Mouse (Mus musculus): ENCODE results near the gene Tor1aip1.
A peak's percentile ranks its signal among the peaks of the same experiment; 100 is the strongest.

The Tor1aip1 gene

GRCm38 (mm10) chr1:156028340-156028975 is 7.8 kb downstream of the Tor1aip1 start:
- no peak for DNase-seq

GRCm38 (mm10) chr1:156027849-156028248 is 8.4 kb downstream of the Tor1aip1 start:
- DNase-seq = no peak

GRCm38 (mm10) chr1:156024831-156025503 is 11.3 kb downstream of the Tor1aip1 start:
- no peak for DNase-seq

- DNase-seq = no peak
Observed at GRCm38 (mm10) chr1:156020402-156020801, 15.9 kb downstream of the Tor1aip1 start.

- no peak for DNase-seq
Observed at GRCm38 (mm10) chr1:156019800-156020199, 16.5 kb downstream of the Tor1aip1 start.

- DNase-seq = no peak
Observed at GRCm38 (mm10) chr1:156009003-156009402, 27.3 kb downstream of the Tor1aip1 start.

GRCm38 (mm10) chr1:156005906-156006305 is 30.4 kb downstream of the Tor1aip1 start:
- DNase-seq = no peak

- DNase-seq = peak; percentile 66
Observed at GRCm38 (mm10) chr1:156003201-156003935, 32.9 kb downstream of the Tor1aip1 start.

GRCm38 (mm10) chr1:156002366-156002765 is 33.9 kb downstream of the Tor1aip1 start:
- no peak for DNase-seq

GRCm38 (mm10) chr1:155995612-155996011 is 40.7 kb downstream of the Tor1aip1 start:
- DNase-seq = no peak

- no peak for DNase-seq
Observed at GRCm38 (mm10) chr1:155994524-155994923, 41.8 kb downstream of the Tor1aip1 start.

- no peak for DNase-seq
Observed at GRCm38 (mm10) chr1:155990391-155990790, 45.9 kb downstream of the Tor1aip1 start.

GRCm38 (mm10) chr1:155989387-155989786 is 46.9 kb downstream of the Tor1aip1 start:
- peak; percentile 30 for DNase-seq

GRCm38 (mm10) chr1:155987625-155988024 is 48.7 kb downstream of the Tor1aip1 start:
- no peak for DNase-seq

GRCm38 (mm10) chr1:155974931-155975330 is 61.3 kb downstream of the Tor1aip1 start:
- no peak for DNase-seq

GRCm38 (mm10) chr1:155973719-155974379 is 62.4 kb downstream of the Tor1aip1 start:
- peak; percentile 15 for DNase-seq

- peak; percentile 98 for DNase-seq
Observed at GRCm38 (mm10) chr1:155973068-155973718, 63.1 kb downstream of the Tor1aip1 start, which contains the start of gene Cep350. Gene Cep350, minus strand, starts transcription at chr1:155973255.

- DNase-seq = no peak
Observed at GRCm38 (mm10) chr1:155972146-155973067, 63.9 kb downstream of the Tor1aip1 start.
